Mouse (Mus musculus) regulatory T cell (primary cell): ENCODE data around the gene Amy2a4.
"Not testable (repeated sequence)": the region's sequence is repeated elsewhere in the genome, so short reads cannot be mapped to it uniquely, and the experiment has no call there.

ENCODE experiments used
- in situ Hi-C: fragments of 300-600 bp; cut with MboI, MseI; formaldehyde crosslinking; loops from one replicate; pipeline ENCODE4 v1.15.1; 2025; ENCODE audit warnings: high pct_unique_total_duplicates

Amy2a4 gene

GRCm38 (mm10) chr3:113291349-113291748, at the start of gene Amy2a4:
Gene Amy2a4 (minus strand): TSS chr3:113291449.
- in situ Hi-C loops = not testable (repeated sequence)

DNA sequence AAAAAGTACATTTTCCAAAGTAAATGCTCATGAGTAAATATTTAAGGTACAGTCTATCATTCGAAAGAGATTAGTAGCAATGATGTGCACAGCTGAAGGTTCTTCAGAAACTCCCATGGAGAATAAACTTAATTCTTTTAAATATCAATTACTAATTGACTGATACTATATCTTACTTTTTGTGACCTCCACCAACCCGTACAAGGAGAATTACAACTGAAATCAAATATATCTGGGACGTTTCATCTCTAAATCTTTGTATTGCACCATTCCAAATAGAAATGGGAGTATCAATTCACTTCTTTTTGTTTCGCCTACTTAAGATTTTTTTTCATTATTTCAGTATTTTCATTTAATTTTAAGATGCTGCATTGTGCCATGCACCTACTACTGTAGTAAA, 32.7 kb upstream of the Amy2a4 start, which contains the start of gene Amy2a3:
Gene Amy2a3, minus strand, starts transcription at position 101 of the 400 bp plus-strand sequence.
- in situ Hi-C loops = loop anchor here (25.0 kb wide), 1 partner anchor 213 kb away; the partner anchor contains the start of gene Amy2a1

- in situ Hi-C loops = loop anchor here (25.0 kb wide), 1 partner anchor 224 kb away; the partner anchor contains the start of gene Amy2a1
These were observed 21.7 kb upstream of the Amy2a4 start for GRCm38 (mm10) chr3:113312937-113313336.

DNA sequence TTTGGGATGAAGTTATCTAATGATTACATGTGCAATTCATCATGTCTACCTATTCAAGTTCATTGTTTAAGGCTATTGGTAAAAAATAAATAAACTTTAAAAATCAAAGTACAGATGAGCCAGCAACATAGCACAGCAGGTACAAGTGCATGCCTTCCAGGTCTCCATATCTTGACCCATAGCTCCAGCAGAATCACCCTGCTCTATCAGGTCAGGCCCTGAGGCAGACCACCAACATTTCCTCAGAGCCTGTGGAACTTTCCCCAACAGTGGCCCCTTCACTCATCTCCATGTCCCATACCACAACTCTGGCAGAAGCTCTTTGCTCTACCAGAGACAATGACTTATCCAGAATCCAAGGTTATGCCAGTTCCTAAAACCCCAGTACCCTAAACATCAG, 11.0 kb downstream of the Amy2a4 start:
- in situ Hi-C loops = not testable (repeated sequence)

DNA sequence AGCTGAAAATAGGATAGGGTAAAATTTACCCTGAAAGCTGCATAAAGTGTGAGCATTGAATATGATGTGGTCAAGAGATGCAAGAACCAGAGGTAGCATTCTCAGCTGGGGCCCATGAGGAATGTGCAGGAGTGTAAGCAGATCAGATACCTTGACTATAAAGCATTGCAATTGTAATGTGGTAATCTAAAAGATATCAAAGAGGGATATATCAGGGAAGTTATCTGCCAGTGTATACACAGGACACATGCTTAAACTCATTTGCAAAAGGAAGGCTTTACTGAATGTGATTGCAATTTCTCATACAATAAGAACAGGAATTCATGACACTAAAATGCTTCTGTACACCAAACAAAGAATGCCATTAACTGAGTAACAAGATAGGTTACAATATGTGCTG, 11.7 kb downstream of the Amy2a4 start:
- in situ Hi-C loops = loop anchor here (5.0 kb wide), 1 partner anchor 37 kb away; no protein-coding TSS in a partner anchor

- in situ Hi-C loops = loop anchor here (10.0 kb wide), 1 partner anchor 276 kb away; the partner anchor contains the start of gene Amy2a1
These were observed 32.5 kb downstream of the Amy2a4 start, which contains the start of gene Amy2a5 for GRCm38 (mm10) chr3:113258737-113259136. Gene Amy2a5 (minus strand): TSS chr3:113258837.
